Mouse (Mus musculus): ENCODE measurements around the gene Lin28b.

DNA sequence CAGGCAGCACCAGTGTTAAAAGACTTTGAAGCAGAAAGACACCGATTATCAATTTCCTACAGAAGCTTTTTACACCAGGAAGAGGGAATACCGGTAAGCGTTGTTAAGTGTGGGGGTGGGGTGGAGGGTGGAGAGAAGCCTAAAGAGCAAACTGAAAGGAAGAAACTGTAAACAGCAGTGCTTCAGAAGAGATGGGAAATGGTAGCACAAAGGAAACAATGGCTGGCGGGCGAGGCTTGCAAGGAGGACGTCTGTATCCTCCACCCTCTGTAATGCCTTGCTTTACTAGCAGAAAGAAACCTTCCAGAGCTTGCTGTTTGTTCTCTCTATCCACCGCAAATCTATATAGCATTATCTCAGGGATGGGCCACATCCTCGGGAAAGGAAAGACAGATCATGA, 40.0 kb downstream of the Lin28b start:
- no peak for TF ChIP-seq POLR2A (IDR thresholded peaks at IDR 0.05; ENCODE audit: low read depth, low read length)
- no peak for TF ChIP-seq CTCF (IDR thresholded peaks at IDR 0.05; ENCODE audit: extremely low read depth, insufficient read depth, insufficient read length, insufficient replicate concordance)
